Mouse (Mus musculus): ENCODE measurements at regions not wholly inside any gene's neighbourhood (a gene's known extent, or its start where the extent isn't known, plus 50 kb on each side); places are given as distances from the start of the nearest gene placed in this dataset.

DNA sequence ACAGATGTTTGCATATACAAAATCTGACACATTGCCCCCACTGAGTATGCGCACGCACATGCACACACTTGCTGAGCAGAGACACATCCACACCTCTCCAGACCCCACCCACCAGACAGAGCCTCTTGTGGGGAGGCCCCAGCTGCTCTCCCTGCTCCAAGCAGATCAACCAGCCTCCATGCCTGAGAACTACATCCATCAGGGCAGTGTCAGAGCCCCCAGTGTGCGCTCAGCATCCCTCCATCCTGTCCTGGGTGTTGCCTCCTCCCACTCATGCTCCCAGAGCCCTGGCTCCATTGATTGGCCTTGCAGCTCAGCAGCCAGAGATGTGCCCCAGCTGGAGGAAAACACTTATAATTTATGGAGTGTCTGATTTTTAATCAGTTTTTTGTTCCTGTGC, 124.1 kb upstream of the Rpl38 start:
- 92% methylated on average over 3 of the region's 3 CpGs for WGBS
- no peak for TF ChIP-seq CTCF (IDR thresholded peaks at IDR 0.05; ENCODE audit: control insufficient read depth, insufficient read depth, low read length)
- Histone ChIP-seq H3K4me3 (replicated peaks; ENCODE audit: control insufficient read depth, low read depth, low read length) (no peak overlapping the region), H3K27ac (ENCODE audit: control insufficient read depth, insufficient read depth, low read depth, low read length, poor library complexity) (no peak overlapping the region), H3K4me1 (ENCODE audit: control insufficient read depth, insufficient read depth, low read length) (no peaks in the 10 kb centered on the region; the same call in 1 of the 2 replicates)

DNA sequence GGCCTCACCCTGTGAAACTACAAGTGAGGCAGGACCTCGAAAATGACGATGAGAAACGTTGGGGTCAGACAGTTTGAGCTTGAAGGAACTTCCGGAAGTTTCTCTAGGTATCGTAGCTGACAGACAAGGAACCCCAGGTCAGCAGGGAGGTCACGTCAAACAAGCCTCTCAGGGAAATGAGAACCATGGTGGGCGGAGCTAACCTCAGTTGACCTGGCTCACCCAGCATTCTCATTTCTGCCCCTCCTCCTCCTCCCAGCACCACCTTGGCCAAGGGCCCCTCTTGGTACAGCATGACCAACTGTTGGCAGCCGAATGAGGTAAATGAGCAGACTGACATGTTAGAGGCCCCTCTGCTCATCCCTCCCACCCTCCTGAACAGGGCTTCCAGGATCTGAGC, 126.2 kb upstream of the Rpl38 start:
- no peak overlapping the region for H3K4me3 ChIP-seq (replicated peaks; ENCODE audit: control insufficient read depth, low read depth, low read length)
- no peak for TF ChIP-seq POLR2A (IDR thresholded peaks at IDR 0.05; ENCODE audit: borderline replicate concordance, control insufficient read depth, low read depth, low read length)
- no peak for TF ChIP-seq CTCF (IDR thresholded peaks at IDR 0.05; ENCODE audit: control insufficient read depth, insufficient read depth, low read length)
- 80% methylated on average over 8 of the region's 8 CpGs for WGBS

DNA sequence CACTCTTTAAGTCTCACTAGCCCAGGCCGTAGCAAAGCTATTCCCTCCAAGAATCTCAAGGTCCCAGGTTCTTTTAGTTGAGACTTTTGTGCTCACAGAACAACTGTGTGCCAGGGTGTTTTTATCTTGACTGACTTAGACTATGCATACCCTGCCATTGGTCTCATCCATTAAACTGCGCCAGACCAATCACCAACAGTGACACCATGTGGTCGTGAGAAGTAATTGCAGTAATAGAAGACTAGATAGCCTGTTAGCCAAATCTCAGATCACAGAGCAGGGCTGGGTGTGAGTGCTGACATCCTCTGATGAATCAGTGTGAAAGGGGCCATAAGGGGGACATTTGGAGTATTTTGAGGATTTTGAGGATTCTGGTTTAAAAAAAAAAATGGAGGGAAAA, 127.8 kb upstream of the Rpl38 start:
- Histone ChIP-seq H3K4me3 (replicated peaks; ENCODE audit: control insufficient read depth, low read depth, low read length) (no peak overlapping the region), H3K27ac (ENCODE audit: control insufficient read depth, insufficient read depth, low read depth, low read length, poor library complexity) (no peak overlapping the region), H3K4me1 (ENCODE audit: control insufficient read depth, insufficient read depth, low read length) (no peaks in the 10 kb centered on the region; the same call in 1 of the 2 replicates)
- TF ChIP-seq CTCF (IDR thresholded peaks at IDR 0.05; ENCODE audit: control insufficient read depth, insufficient read depth, low read length) = no peak
- no peak for TF ChIP-seq POLR2A (IDR thresholded peaks at IDR 0.05; ENCODE audit: borderline replicate concordance, control insufficient read depth, low read depth, low read length)
- WGBS = 71% methylated on average over 3 of the region's 3 CpGs

More for the DNA sequence above, 126.2 kb upstream of the Rpl38 start:
- Histone ChIP-seq H3K27ac (ENCODE audit: control insufficient read depth, insufficient read depth, low read depth, low read length, poor library complexity) (no peak overlapping the region), H3K4me1 (ENCODE audit: control insufficient read depth, insufficient read depth, low read length) (no peaks in the 10 kb centered on the region; the same call in 1 of the 2 replicates)

GRCm38 (mm10) chr11:114536616-114537493, 131.5 kb upstream of the Rpl38 start:
- Histone ChIP-seq H3K4me1 (ENCODE audit: control insufficient read depth, insufficient read depth, low read length) (no peaks in the 10 kb centered on the region), H3K4me3 (replicated peaks; ENCODE audit: control insufficient read depth, low read depth, low read length) (no peak overlapping the region), H3K27ac (ENCODE audit: control insufficient read depth, insufficient read depth, low read depth, low read length, poor library complexity) (no peak overlapping the region)
- 26% methylated on average over 13 of the region's 13 CpGs for WGBS
- TF ChIP-seq CTCF (IDR thresholded peaks at IDR 0.05; ENCODE audit: control insufficient read depth, insufficient read depth, low read length) = no peak

DNA sequence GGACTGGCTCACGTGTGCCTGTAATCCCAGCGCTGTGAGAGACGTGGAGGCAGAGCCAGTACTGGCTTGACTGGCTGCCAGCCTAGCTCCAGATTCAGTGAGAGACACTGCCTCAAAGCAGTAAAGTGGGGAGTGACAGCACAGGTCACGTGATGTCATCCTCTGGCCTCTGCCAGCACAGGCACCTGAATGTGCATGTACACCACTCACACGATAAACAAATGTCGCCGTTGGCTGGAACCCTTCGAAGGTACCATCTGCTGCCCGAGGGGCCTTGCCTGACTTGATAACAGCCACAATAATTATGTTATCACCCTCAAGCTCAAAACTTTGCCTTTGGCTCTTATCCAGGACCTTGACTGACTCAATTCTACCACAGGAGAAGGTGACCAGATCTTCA, 132.4 kb upstream of the Rpl38 start:
- TF ChIP-seq CTCF (IDR thresholded peaks at IDR 0.05; ENCODE audit: control insufficient read depth, insufficient read depth, low read length) (no peak), POLR2A (IDR thresholded peaks at IDR 0.05; ENCODE audit: borderline replicate concordance, control insufficient read depth, low read depth, low read length) (no peak)
- 77% methylated on average over 9 of the region's 9 CpGs for WGBS
- no peak overlapping the region for H3K27ac ChIP-seq (ENCODE audit: control insufficient read depth, insufficient read depth, low read depth, low read length, poor library complexity)
- no peaks in the 10 kb centered on the region for H3K4me1 ChIP-seq (ENCODE audit: control insufficient read depth, insufficient read depth, low read length)
- H3K4me3 ChIP-seq (replicated peaks; ENCODE audit: control insufficient read depth, low read depth, low read length) = no peak overlapping the region

GRCm38 (mm10) chr11:114534436-114534835, 133.9 kb upstream of the Rpl38 start:
- no peak overlapping the region for H3K27ac ChIP-seq (ENCODE audit: control insufficient read depth, insufficient read depth, low read depth, low read length, poor library complexity)
- no peaks in the 10 kb centered on the region; the same call in 1 of the 2 replicates for H3K4me1 ChIP-seq (ENCODE audit: control insufficient read depth, insufficient read depth, low read length)
- 83% methylated on average over 7 of the region's 7 CpGs for WGBS
- no peak overlapping the region for H3K4me3 ChIP-seq (replicated peaks; ENCODE audit: control insufficient read depth, low read depth, low read length)
- TF ChIP-seq POLR2A (IDR thresholded peaks at IDR 0.05; ENCODE audit: borderline replicate concordance, control insufficient read depth, low read depth, low read length) (no peak), CTCF (IDR thresholded peaks at IDR 0.05; ENCODE audit: control insufficient read depth, insufficient read depth, low read length) (no peak)

DNA sequence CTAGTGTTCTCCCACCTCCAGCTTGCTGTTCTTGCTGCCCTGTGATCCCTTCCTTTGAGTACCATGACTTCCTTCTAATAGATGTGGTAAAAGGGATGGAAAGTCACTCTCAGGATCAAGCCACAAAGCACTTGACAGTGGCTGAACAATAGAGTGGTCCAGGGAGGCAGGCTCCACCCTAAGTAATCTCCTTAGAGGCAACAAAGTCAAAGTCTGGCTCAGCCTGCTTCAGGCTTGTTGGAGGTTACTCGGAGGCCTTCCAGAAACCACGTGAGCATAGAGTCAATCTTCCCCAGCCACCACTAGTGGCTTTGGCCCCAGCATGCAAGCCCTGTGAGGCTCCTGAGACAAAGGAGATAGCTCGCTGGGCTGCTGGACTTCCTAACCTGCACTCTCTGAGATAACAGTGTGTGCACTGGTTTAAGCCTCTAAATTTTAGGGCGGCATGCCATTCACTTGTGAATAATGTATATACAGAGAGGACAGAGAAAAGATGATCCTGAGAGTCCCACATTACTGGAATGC, 137.0 kb upstream of the Rpl38 start:
- 60% methylated on average over 4 of the region's 4 CpGs for WGBS
- no peak for TF ChIP-seq CTCF (IDR thresholded peaks at IDR 0.05; ENCODE audit: control insufficient read depth, insufficient read depth, low read length)

GRCm38 (mm10) chr11:114528937-114529772, 139.2 kb upstream of the Rpl38 start:
- WGBS = 78% methylated on average over 10 of the region's 10 CpGs
- Histone ChIP-seq H3K27ac (ENCODE audit: control insufficient read depth, insufficient read depth, low read depth, low read length, poor library complexity) (no peak overlapping the region), H3K4me1 (ENCODE audit: control insufficient read depth, insufficient read depth, low read length) (no peaks in the 10 kb centered on the region; the same call in 1 of the 2 replicates), H3K4me3 (replicated peaks; ENCODE audit: control insufficient read depth, low read depth, low read length) (no peak overlapping the region)
- TF ChIP-seq POLR2A (IDR thresholded peaks at IDR 0.05; ENCODE audit: borderline replicate concordance, control insufficient read depth, low read depth, low read length) (no peak), CTCF (IDR thresholded peaks at IDR 0.05; ENCODE audit: control insufficient read depth, insufficient read depth, low read length) (no peak)

More for the DNA sequence above, 137.0 kb upstream of the Rpl38 start:
- no peak overlapping the region for H3K4me3 ChIP-seq (replicated peaks; ENCODE audit: control insufficient read depth, low read depth, low read length)
- no peak overlapping the region for H3K27ac ChIP-seq (ENCODE audit: control insufficient read depth, insufficient read depth, low read depth, low read length, poor library complexity)
- no peaks in the 10 kb centered on the region; the same call in 1 of the 2 replicates for H3K4me1 ChIP-seq (ENCODE audit: control insufficient read depth, insufficient read depth, low read length)
